Mouse (Mus musculus) gastrocnemius, adult 18-20 months (tissue): ENCODE results near the gene Tspan4. TPM values are rescaled to one million over a fixed set of nuclear protein-coding genes. Genes with fewer than 3 reads are reported as not detected.

Experiments
- DNase-seq: peaks from one replicate; pipeline ENCODE4 v3.0.0; 2021; ENCODE audit warnings: low spot score
- total RNA-seq, 2 experiments: library from RNA; stranded (reverse); gene quantifications; 2 replicates each; pipeline ENCODE4 v1.2.3; 2021

Tspan4 gene
- total RNA-seq, 2 experiments from 2014 or later: 6.6 to 7.1 TPM

DNA sequence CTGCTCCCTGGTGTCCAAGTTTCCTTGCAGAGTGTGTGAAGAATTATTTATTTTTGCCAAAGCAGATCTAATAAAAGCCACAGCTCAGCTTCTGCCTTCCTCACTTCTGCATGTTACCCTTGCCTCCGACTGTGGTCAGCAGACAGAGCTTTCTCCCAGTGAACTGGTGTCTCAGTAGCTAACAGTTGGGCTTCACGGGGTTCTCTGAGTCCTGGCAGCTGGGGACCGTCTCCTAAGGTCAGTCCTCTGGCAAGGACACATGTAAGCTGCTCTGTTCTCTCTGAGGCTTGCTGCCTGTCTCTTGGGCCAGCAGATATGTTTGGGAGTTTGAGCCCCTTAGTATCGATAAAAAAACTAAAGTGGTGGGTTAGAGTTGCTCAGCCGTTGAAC, 15.0 kb upstream of the Tspan4 start:
- DNase-seq: peak; percentile 51

DNA sequence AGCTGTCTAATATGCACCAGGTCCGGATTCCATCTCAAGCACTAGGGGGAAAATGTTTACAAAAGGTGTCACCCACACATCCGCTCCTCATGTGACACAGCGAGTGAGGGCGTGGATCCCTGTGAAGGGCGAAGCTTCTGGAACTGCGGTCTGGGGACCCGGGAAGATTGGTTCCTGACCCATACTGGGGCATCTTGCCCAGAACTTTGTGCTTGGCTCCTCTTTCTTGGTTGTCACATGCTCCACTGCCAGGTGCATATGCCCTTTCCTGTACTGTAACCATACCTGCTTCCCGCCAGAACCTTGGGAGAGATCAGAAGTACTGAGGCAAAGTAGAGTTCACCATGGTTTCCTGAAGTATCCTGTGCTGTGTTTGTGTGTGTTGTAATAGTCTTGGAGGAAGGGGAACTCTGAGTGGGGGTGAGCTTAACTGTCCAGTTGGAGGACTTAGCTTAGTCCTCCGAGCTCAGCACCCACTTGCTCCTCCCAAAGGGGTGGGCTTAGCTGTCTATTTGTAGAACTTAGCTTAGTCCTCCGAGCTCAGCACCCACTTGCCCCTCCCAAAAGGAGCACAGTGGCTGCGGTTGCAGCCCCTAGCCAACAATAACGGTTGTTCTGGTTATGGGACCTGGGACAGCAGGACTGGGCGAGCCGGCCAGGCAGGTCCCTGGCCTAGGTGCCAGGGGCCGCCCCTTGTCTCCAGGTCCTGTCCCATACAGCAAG, 14.5 kb upstream of the Tspan4 start, which contains the start of gene Cracr2b:
Cracr2b (plus strand) TSS at position 704 of the 723 bp plus-strand sequence.
- peak; percentile 57 for DNase-seq

DNA sequence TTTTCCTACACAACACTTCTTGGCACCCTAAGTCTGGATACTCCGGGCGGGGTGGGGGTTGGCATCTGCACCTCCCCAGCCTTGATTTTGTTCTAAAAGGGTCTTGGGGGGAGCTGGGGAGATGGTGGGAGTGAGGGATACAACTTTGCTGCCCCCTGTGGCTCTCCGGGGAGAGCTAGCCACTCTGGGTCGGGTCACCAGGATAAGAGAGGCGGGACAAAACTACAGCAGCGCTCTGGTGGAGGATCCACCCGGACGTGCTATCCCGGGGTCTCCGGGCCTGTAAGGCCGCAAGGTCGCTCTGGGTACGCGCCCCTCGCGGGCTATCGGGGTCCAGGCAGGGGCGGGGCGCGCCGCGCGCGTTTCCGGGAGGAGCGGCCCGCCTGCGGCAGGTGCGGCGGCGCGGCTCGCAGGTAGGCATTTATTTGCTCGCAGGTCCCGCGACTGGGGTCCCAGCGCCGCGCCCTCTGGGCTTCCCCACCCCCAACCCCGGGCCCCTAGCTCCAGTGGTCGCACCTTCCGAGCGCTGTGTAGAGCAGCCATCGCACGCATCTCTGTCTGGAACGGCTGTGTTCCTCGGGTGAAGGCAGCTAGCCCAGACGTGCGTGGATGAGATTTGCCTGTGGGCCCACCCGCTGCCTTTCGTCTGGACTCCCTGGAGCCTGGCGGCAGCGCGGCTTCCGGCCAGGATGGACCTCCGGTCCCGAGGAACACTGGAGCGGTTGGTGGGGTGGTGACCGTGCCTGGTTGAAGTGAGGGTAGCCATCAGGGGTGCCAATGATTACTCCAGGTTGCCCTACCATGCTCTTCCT, 13.3 kb upstream of the Tspan4 start:
- DNase-seq: no peak

DNA sequence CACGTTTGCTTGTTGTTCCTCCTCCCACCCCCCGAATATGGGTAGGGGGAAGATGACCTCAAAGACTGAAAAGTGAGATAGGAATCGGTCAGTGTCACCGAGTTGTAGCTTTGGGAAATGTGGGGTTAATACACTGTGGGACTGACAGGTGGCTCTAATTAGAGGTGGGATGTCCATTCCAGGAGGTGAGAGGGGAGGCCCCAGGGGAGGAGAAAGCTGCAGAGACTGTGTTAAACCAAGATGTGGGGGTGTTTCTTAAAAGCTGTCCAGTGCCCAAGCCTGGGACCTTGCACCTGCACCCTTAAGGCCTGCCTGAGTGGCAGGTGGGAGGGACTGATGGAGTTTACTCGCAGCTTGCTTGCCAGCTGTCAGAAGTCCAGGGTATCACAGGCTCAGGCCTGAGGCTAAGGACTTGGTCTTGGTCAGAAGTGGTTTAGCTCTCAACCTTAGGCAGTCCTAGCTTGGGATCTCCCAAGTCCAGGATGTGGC, 12.7 kb upstream of the Tspan4 start:
- DNase-seq: peak; percentile 43

DNA sequence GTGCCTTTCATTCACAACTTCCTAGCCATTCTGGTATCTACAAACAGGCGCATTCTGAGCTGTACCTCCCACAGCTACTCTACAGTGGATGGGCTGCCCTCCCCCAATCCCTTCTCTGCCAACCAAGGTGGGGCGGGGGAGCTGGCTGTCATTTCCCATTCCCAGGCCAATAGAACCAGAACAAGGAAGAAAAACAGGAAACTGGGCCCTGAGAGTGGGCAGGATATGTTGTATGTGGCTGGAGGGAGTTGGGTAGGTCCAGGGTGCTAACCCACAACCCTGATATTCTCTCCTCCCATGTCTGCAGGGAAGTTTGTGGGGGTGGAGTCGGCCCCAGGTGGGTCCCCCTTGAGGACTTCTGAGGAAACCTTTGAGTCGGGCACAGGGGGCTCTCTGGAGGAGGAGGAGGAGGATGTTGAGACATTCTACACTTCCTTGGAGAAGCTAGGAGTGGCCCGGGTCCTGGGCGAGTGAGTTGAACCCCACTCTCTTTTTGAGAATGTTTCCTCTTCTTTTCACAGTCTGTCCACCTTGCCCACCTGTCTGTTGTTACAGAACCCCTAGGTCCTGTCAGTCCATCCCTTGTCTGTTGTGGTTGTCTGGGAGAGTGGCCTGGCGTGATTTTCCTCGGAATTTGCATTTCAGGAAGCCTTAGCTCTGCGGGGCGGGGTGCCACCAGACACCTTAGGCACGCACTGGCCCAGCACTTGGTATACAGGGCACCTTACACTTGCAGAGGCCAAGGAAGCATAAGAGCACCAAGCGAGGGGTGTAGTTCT, 11.0 kb upstream of the Tspan4 start:
- peak; percentile 48 for DNase-seq

DNA sequence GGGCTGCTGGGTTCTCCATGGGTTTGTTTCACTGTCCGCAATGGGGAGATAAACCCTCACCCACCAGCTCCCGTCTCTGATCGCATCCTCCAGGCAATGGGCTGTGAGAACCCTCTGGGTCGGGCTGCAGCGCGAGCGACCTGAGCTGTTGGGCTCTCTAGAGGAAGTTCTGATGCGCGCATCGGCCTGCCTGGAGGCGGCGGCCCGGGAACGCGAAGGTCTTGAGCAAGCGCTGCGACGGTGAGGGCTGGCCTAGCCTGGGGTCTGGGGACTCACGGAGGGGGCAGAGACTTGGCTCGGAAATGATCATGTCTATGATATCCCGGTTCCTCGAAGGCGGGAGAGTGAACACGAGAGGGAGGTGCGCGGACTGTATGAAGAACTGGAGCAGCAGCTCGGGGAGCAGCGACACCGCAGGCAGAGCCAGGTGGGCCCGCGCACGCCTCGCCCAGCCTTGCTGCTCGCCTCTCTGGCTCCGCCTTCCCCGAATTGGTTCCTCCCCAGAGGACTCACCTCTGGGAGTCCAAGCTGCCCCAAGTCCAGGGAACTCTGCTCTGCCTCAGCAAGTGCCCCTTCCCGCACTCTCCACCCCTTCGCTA, 10.3 kb upstream of the Tspan4 start:
- DNase-seq: no peak

DNA sequence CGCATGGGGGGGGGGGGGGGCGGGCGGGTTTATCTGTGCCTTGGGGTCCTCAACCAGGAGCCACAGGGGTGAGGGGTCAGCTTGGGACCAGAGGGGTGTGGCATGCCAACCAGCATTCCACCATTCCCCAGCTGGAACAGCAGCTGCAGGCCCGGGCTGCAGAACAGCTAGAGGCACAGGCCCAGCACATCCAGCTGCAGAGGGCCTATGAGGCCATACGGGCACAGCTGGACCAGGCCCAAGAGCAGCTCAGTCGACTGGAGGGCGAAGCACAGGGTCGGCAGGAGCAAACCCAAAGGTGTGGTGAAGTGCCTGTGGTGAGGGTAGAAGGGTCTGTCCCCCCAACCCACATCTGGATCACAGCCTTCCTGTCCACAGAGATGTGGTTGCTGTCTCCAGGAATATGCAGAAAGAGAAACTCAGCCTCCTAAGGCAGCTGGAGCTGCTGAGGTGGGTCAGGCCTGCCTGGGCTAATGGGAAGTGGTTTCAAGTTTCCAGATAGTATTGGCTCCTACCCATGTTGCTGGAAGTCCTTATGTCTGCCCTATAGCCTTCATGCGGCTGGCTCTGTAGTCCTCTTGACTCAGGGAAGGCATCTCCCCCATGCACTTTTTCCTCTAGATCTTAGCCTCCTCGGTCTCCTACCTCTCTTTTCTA, 9.5 kb upstream of the Tspan4 start:
- no peak for DNase-seq

DNA sequence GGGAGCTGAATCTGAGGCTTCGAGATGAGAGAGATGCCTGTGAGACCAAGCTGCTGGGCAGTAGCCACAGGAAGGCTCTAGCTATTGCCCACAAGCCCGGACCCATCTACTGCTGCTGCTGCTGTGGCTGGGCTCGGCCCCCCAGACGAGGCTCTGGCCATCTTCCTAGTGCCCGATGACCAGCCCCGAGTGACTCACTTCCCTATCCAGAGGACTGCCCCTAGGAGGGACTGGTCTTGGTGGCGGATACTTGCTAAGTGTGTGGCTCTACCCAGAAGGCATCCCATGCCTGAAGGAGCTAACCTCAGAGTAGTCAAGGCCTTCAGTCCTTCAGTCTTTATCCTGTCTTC, 9.0 kb upstream of the Tspan4 start:
- peak; percentile 32 for DNase-seq

DNA sequence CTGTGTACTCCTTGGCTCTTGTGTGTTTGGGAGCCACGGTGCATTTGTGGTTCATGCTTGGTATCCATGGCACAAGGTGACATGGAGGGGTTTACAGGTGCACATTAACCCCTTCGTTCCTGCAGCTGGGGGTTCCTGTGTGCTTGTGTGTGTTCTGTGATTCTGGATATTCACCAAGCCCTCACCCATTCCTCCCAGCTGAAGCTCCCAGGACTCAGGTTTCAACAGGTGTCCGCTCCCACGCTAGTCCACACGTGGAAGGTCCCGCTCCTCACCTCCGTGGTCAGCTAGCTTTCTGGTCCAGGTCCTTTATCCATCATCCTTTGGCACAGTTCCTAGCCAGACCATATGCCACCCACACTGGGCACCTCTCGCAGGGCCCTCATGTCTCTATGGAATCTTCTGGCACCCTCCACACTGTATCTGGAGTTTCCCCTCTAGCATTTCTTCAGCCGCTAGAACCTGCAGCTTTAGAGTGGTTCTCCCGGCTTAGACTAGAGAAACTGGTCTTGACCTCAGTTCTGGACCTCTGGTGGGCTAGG, 8.4 kb upstream of the Tspan4 start:
- no peak for DNase-seq

DNA sequence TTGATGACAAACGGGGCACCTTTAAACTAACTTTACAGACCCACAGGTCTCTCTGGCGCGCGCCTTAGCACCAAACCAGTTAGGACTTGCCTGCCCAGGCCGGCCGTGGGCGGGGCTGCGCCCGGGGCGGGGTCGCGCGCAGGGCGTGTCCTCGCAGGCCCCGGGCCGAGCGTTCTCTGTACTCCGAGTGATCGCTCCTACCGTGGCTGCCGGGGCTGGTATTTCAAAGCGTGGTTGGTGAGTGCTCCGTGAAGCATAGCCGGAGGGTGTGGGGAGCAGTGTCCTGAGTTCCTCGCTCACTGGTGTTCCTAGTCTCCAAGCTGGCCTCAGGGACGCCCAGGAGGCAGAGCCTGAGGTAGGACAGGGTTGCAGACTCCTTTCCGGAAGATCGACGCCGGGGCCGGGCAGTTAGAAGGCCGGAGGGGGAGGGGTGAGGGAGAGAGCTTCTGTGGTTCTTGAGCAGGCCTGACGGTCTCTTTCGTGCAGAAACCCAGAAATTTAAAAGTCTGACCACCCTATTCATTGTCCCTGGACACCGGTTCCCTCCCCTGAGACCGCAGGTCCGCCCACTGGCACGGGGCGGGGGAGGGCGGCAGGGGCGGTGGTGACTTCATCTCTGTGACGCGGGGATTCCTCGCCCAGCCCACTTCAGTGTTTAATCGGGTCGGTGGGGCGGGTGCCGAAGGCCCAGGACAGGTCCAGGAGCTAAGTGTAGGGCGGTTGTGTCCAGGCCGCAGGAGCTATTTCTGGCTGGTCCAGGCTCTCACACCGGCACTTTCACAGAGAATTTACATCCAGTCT, 7.6 kb upstream of the Tspan4 start, which contains the start of gene Cd151:
Cd151 (plus strand) TSS at position 163 of the 801 bp plus-strand sequence.
- DNase-seq: peak; percentile 88

DNA sequence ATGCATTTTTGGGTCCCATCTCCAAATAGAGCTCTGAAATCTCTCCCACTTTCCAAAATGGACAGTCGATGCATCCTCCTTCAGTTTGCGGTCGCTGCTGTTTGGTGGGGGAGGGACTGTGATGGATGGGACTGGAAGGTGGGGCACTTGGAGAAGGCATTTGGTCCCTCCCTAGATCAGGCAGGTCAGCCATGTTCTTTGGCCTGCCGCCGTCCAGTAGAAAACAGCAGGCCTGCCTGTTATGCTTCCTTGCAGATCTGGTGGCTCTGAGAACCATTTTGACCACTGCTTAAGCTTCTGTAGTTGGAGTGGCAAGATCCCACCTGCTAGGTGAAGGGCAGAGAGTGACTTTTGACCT, 6.9 kb upstream of the Tspan4 start:
- DNase-seq: no peak

DNA sequence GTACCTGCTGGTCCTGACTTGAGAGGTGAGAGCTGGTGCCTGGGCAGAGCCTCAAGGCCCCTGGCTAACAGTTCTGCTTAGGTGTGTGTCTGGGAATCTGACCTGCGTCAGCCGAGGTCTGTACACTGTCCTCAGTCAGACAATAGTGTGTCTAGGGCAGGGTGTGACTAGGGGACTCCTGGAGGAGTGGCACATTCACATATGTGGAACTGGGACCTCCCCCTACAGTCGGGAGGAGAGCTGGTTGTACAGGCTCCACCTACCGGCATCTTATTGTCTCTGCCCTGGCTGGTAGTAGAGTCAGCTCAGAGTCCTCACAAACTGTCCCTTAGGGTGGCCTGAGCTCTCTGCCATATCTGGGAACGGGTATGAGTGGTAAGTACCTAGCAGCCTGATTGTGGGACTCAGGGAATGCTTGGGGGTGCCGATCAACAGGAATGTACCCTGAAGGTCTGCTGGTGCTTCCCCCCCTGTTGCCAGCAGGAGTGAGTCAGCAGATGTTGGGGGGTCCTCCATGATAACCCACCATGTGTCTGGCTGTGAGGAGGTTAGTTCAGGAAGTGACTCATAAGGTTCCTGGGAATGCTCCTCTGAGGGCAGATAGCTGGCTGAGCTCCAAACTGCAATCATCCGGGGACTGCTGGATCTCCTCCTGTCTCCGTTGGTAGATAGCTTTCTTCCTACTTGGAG, 6.4 kb upstream of the Tspan4 start:
- DNase-seq: peak; percentile 67

DNA sequence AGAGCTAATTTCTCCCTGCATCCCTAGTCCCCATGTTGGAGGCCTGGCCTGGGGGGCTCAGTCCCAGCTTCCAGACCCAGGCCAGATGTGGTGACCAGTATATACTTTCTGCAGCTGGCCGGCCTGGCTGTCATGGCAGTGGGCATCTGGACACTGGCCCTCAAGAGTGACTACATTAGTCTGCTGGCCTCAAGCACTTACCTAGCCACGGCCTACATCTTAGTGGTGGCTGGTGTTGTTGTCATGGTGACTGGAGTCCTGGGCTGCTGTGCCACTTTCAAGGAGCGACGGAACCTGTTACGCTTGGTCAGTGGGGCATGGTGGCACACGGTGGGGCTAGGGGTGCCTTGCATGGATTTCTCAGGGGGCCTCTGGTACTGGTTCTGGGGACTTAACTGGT, 5.7 kb upstream of the Tspan4 start:
- no peak for DNase-seq

DNA sequence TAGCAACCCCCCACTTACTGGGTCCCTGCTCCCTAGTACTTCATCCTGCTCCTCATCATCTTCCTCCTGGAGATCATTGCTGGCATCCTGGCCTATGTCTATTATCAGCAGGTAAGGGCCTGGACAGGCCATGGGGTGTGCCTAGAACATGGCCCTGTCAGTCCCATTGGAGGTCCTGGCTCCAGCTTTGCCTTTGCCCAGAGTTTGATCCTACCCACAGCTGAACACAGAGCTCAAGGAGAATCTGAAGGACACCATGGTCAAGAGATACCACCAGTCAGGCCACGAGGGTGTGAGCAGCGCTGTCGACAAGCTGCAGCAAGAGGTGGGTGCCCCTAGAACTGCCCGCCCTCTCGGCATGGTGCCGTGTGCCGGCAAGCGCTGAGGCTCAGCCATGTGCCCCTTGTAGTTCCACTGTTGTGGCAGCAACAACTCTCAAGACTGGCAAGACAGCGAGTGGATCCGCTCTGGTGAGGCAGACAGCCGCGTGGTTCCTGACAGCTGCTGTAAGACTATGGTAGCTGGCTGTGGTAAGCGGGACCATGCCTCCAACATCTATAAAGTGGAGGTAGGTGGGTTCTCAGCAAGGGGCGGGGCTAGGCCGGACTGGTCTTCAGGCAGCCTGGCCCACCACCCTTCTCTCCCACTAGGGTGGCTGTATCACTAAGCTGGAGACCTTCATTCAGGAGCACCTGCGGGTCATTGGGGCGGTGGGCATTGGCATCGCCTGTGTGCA, 5.0 kb upstream of the Tspan4 start:
- no peak for DNase-seq

DNA sequence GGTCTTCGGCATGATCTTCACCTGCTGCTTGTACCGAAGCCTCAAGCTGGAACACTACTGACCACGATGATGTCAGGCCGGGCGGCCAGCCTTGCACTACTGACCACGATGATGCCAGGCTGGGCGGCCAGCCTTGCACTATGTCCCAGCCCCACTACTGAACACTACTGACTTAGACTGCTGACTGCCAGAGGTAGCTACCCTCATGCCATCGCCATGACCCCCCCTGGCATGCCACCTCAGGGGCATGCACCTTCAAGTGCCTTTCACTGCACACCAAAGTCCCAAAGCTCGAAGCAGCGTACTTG, 4.4 kb upstream of the Tspan4 start:
- DNase-seq: no peak

DNA sequence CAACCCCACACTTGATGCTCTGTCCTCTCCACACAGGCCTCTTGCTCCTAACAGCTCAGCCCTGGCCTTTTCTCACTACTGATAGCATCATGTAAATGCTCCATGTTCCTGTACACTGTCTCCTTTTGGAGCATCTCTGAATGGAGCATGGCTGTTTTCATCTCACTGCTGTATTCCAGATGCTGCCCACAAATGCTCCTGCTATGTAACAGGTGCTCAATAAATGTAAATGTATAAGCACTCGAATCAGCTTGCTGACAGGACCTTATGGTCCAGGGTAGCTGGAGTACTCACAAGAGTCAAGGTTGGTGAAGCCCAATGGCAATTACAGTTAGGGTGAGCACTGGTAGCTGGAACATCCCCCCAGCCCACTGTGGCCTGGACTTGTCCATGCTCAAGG, 3.8 kb upstream of the Tspan4 start:
- no peak for DNase-seq

DNA sequence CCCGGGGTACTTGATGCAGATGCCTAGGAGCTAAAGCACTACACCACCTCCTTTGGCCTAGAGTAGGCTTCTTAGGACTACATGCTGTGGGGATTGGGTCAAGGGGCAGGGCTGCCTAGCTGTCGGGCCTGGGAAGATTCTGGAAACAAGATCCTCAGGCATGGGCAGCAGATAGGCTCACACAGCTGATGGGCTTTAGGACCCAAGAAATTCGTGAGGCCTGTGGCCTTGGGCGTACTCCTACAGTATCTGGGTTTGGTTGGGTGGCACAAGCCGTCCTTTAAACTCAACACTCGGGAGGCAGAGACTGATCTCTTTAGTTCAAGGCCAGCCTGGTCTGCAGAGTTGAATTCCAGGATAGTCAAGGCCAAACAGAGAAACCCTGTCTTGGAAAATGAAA, 2.8 kb upstream of the Tspan4 start:
- no peak for DNase-seq

DNA sequence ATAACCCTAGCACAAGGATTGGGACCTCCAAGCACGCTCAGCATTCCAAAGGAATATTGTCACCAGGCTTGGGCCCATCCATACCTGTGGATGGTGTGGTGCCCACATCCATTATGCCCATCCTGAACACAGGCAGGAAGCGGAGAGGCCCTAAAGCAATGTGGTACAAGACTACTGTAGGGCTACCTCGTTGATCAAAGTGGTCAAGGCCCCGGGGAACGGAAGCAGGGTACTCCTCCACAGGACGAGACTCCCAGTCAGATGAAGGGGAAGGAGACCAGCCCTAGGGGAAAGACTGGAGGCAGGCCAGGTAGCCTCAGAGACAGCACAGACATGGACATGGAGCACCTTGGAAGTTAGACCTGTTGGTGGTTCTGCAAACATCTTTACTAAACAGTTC, 2.3 kb upstream of the Tspan4 start:
- no peak for DNase-seq

DNA sequence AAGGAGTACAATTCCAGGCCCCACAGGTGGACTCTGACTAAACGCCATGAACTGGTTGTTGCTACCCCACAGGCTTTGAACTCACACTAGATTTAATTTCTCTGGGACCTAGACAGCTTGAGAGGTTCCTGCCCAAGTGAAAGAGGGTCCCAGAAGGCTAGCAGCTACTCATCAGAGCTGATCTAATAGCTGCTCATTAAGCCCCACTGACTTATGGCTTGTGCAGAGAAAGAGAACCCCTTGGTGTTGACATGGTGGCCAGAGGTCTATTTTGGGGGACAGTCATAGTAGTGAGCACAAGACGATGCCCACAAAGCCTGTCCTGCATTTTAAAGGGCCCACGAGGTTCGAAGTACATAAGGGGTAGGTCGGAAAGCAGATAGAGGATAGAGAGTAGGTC, 880 bp upstream of the Tspan4 start:
- DNase-seq: no peak
